Mouse (Mus musculus): ENCODE measurements at regions not wholly inside any gene's neighbourhood (a gene's known extent, or its start where the extent isn't known, plus 50 kb on each side); places are given as distances from the start of the nearest gene placed in this dataset.

DNA sequence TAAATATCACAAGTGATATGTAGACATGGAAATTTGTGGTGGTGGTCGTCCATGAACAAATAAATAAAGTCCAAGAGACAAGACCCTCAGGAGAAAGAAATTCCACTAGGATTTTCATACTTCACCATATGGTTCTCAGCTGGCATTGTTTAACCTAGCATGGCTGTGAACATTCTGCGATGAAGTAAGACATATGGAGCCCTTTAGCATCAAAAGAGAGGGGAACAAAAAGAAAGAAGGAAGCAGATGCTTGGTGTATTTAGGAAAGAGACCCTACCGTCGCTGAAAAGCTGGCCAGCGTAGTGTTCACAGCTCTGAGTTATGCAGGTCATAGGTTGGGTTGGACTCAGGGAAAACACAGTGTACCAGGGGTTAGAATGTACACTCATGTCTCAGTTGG lies 261.7 kb upstream of the Sstr1 start:
- H3K27ac ChIP-seq (ENCODE audit: control insufficient read depth, low read depth, low read length) = no peak overlapping the region
- no peak for DNase-seq (ENCODE audit: low read depth, low spot score)
- no peak overlapping the region for H3K4me3 ChIP-seq (ENCODE audit: control insufficient read depth in 1 of 2, insufficient read depth in 1 of 2, low read depth in 2 of 2, low read length in 2 of 2)

DNA sequence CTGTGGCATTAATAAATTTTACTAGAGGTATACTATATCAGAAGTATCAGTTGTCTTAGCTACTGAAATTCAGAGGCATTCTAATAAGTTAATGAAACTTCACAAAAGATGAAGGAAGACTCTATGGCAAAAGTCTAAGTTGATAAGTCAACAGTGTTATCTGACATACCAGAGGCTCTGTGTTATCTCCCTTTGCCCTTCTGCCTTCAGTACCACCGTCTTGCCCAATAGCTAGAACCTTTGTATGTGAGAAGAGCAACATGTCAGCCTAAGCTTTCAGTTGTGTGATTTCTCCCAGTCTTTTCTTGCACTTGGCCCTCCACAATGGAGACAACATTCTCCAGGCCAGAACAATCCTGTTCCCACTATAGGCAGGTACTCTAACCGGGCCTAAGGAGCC lies 253.0 kb upstream of the Sstr1 start:
- Histone ChIP-seq H3K79me2 (ENCODE audit: control insufficient read depth, insufficient read depth, low read length, poor library complexity) (no peaks in the 10 kb centered on the region), H3K27ac (ENCODE audit: control insufficient read depth, low read depth, low read length) (no peak overlapping the region), H3K4me3 (ENCODE audit: control insufficient read depth in 1 of 2, insufficient read depth in 1 of 2, low read depth in 2 of 2, low read length in 2 of 2) (no peak overlapping the region), H3K36me3 (ENCODE audit: control insufficient read depth in 1 of 2, insufficient read depth in 2 of 2, low read length in 2 of 2) (no peaks in the 10 kb centered on the region), H3K4me1 (ENCODE audit: control insufficient read depth in 1 of 2, insufficient read depth in 2 of 2, low read length in 2 of 2) (no peaks in the 10 kb centered on the region), H3K27me3 (ENCODE audit: control insufficient read depth in 1 of 2, insufficient read depth in 2 of 2, low read length in 2 of 2) (no peaks in the 10 kb centered on the region; a peak in 1 of 4 replicates), H3K9ac (ENCODE audit: control insufficient read depth, low read depth, low read length, poor library complexity, severe bottlenecking) (no peak overlapping the region), H3K9me3 (replicated peaks; ENCODE audit: insufficient read depth, low read length) (no peaks in the 10 kb centered on the region)
- no peak for DNase-seq (ENCODE audit: low read depth, low spot score)
- TF ChIP-seq ETS1 (IDR thresholded peaks at IDR 0.05; ENCODE audit: low read depth, low read length) = no peak
- peak; percentile 14; the same call in 1 of the 2 replicates for TF ChIP-seq GATA1 (IDR thresholded peaks at IDR 0.05; ENCODE audit: low read depth, low read length)

More for the DNA sequence above, 261.7 kb upstream of the Sstr1 start:
- TF ChIP-seq EP300 (IDR thresholded peaks at IDR 0.05; ENCODE audit: low read depth in 1 of 2, low read length in 2 of 2) (no peak), ZC3H11A (IDR thresholded peaks at IDR 0.05; ENCODE audit: low read depth, low read length) (no peak), HCFC1 (IDR thresholded peaks at IDR 0.05; ENCODE audit: low read depth, low read length) (no peak), MAX (IDR thresholded peaks at IDR 0.05; ENCODE audit: low read length) (no peak), MXI1 (IDR thresholded peaks at IDR 0.05; ENCODE audit: low read depth, low read length) (no peak), POLR2AphosphoS5 (IDR thresholded peaks at IDR 0.05; ENCODE audit: borderline replicate concordance, low read depth, low read length) (no peak), CHD2 (IDR thresholded peaks at IDR 0.05; ENCODE audit: low read length) (no peak), POLR2AphosphoS2 (IDR thresholded peaks at IDR 0.05; ENCODE audit: low read length) (no peak), UBTF (IDR thresholded peaks at IDR 0.05; ENCODE audit: borderline replicate concordance, insufficient read depth, low read depth, low read length) (no peak), ZNF384 (IDR thresholded peaks at IDR 0.05; ENCODE audit: low read depth, low read length) (no peak), MAZ (IDR thresholded peaks at IDR 0.05; ENCODE audit: low read depth, low read length) (no peak), TAL1 (IDR thresholded peaks at IDR 0.05; ENCODE audit: low read length) (no peak), ETS1 (IDR thresholded peaks at IDR 0.05; ENCODE audit: low read depth, low read length) (no peak), NELFE (IDR thresholded peaks at IDR 0.05; ENCODE audit: low read depth, low read length) (no peak)
- H3K9me3 ChIP-seq (replicated peaks; ENCODE audit: insufficient read depth, low read length) = no peaks in the 10 kb centered on the region
- H3K27me3 ChIP-seq (ENCODE audit: control insufficient read depth in 1 of 2, insufficient read depth in 2 of 2, low read length in 2 of 2) = no peaks in the 10 kb centered on the region; a peak in 2 of 4 replicates
- H3K79me2 ChIP-seq (ENCODE audit: control insufficient read depth, insufficient read depth, low read length, poor library complexity) = no peaks in the 10 kb centered on the region
- no peaks in the 10 kb centered on the region for H3K36me3 ChIP-seq (ENCODE audit: control insufficient read depth in 1 of 2, insufficient read depth in 2 of 2, low read length in 2 of 2)
- H3K4me1 ChIP-seq (ENCODE audit: control insufficient read depth in 1 of 2, insufficient read depth in 2 of 2, low read length in 2 of 2) = no peaks in the 10 kb centered on the region
- no peak overlapping the region for H3K9ac ChIP-seq (ENCODE audit: control insufficient read depth, low read depth, low read length, poor library complexity, severe bottlenecking)

DNA sequence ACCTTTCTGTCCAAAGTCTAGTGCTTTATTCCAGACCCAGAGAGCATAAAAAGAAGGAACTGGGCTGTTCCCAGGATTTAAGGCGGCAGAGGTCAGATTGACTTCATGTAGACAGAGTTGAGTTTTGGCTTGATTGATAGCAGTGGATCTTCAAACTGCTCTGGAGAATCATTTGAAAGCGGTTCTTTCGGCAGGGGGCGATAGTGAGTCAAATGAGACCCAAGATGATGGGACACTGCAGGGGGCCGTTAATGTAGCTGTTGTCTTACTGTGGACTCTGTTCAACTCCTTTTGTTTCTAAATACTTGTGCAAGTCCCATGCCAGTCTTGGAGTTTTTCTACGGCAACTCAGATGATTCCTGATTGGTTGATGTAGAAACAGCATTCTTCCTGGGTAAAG lies 251.4 kb upstream of the Sstr1 start:
- Histone ChIP-seq H3K4me3 (ENCODE audit: control insufficient read depth in 1 of 2, insufficient read depth in 1 of 2, low read depth in 2 of 2, low read length in 2 of 2) (no peak overlapping the region), H3K4me1 (ENCODE audit: control insufficient read depth in 1 of 2, insufficient read depth in 2 of 2, low read length in 2 of 2) (no peaks in the 10 kb centered on the region), H3K9ac (ENCODE audit: control insufficient read depth, low read depth, low read length, poor library complexity, severe bottlenecking) (no peak overlapping the region), H3K27ac (ENCODE audit: control insufficient read depth, low read depth, low read length) (no peak overlapping the region), H3K27me3 (ENCODE audit: control insufficient read depth in 1 of 2, insufficient read depth in 2 of 2, low read length in 2 of 2) (no peaks in the 10 kb centered on the region; a peak in 1 of 4 replicates), H3K79me2 (ENCODE audit: control insufficient read depth, insufficient read depth, low read length, poor library complexity) (no peaks in the 10 kb centered on the region), H3K36me3 (ENCODE audit: control insufficient read depth in 1 of 2, insufficient read depth in 2 of 2, low read length in 2 of 2) (no peaks in the 10 kb centered on the region), H3K9me3 (replicated peaks; ENCODE audit: insufficient read depth, low read length) (no peaks in the 10 kb centered on the region)
- peak; percentile 45 for DNase-seq (ENCODE audit: low read depth, low spot score)
- TF ChIP-seq MAX (IDR thresholded peaks at IDR 0.05; ENCODE audit: low read length) (no peak), RCOR1 (IDR thresholded peaks at IDR 0.05; ENCODE audit: low read depth, low read length) (no peak), MYB (IDR thresholded peaks at IDR 0.05; ENCODE audit: low read depth, low read length) (no peak), MAFK (IDR thresholded peaks at IDR 0.05; ENCODE audit: borderline replicate concordance, low read depth, low read length) (no peak), GATA1 (IDR thresholded peaks at IDR 0.05; ENCODE audit: low read depth, low read length) (no peak), POLR2AphosphoS5 (IDR thresholded peaks at IDR 0.05; ENCODE audit: borderline replicate concordance, low read depth, low read length) (no peak), MXI1 (IDR thresholded peaks at IDR 0.05; ENCODE audit: low read depth, low read length) (no peak), CTCF (IDR thresholded peaks at IDR 0.05 in 2 of 3, conservative IDR thresholded peaks at IDR 0.05 in 1 of 3; ENCODE audit: control insufficient read depth in 1 of 3, insufficient read depth in 1 of 3, low read depth in 2 of 3, low read length in 3 of 3, poor library complexity in 1 of 3, severe bottlenecking in 1 of 3) (peak; percentile 20 to 55 (median 55); a peak in 5 of 6 replicates), USF1 (IDR thresholded peaks at IDR 0.05; ENCODE audit: low read depth, low read length) (no peak), POLR2AphosphoS2 (IDR thresholded peaks at IDR 0.05; ENCODE audit: low read length) (no peak), SMC3 (IDR thresholded peaks at IDR 0.05; ENCODE audit: low read depth, low read length) (peak; percentile 55), TAL1 (IDR thresholded peaks at IDR 0.05; ENCODE audit: low read length) (no peak), ZMIZ1 (IDR thresholded peaks at IDR 0.05; ENCODE audit: low read depth, low read length) (no peak), GABPA (IDR thresholded peaks at IDR 0.05; ENCODE audit: low read depth, low read length) (no peak), CHD2 (IDR thresholded peaks at IDR 0.05; ENCODE audit: low read length) (no peak), KAT2A (conservative IDR thresholded peaks at IDR 0.05; ENCODE audit: low read depth, low read length) (no peak), USF2 (IDR thresholded peaks at IDR 0.05; ENCODE audit: borderline replicate concordance in 1 of 2, insufficient read depth in 1 of 2, low read depth in 1 of 2, low read length in 2 of 2) (no peak), RAD21 (IDR thresholded peaks at IDR 0.05; ENCODE audit: low read depth, low read length) (peak; percentile 44)
